Mouse (Mus musculus) cerebellum, adult 2 months (tissue): ENCODE results near the gene Gpt2.

Source experiments
- CTCF ChIP-seq: fragments of 200-500 bp; IDR thresholded peaks from 2 replicates; pipeline ENCODE4 v1.5.1; 2011; ENCODE audit warnings: low read depth, mild to moderate bottlenecking, control low read depth, low read length, moderate library complexity, borderline replicate concordance; ENCODE audit not compliant: insufficient read depth
- POLR2A ChIP-seq: fragments of 200-500 bp; IDR thresholded peaks from 2 replicates; pipeline ENCODE4 v1.6.1; 2011; ENCODE audit warnings: low read length, control low read depth, borderline replicate concordance; ENCODE audit not compliant: insufficient read depth

DNA sequence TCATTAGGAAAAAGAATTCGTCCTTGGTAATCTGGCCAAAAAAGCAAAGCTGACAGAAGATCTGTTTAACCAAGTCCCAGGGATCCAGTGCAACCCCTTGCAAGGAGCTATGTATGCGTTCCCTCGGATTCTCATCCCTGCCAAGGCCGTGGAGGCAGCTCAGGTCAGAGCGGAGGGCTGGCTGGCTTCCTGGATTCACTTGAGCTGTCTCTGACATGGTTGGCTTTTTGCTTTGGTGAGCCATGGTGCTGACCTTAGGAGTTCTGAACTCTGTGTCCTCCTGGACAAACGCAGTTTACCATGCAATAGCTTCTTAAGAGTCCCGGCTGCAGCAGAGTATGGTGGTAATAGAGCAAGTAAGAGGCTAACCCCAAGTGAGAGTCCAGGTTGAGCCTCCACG, 29.0 kb downstream of the Gpt2 start:
- no peak for TF ChIP-seq CTCF
- TF ChIP-seq POLR2A: no peak
